Mouse (Mus musculus) kidney, adult 10 weeks (tissue): Measurements from ENCODE around the gene Apol7c. TPM values are rescaled to one million over a fixed set of nuclear protein-coding genes. Genes with fewer than 3 reads are reported as not detected.

ENCODE experiments used
- polyA plus RNA-seq: library from polyadenylated mRNA; stranded (reverse); fragments of 350-450 nt; fragmentation: Illumina TruSeq; extraction: RNeasy Lipid Tissue Mini Kit (QIAGEN cat#74804); gene quantifications from one replicate; pipeline ENCODE4 v1.2.3, GENCODE M21; 2014; ENCODE audit warnings: low read depth, low replicate concordance

Apol7c gene
- polyA plus RNA-seq, result not detected

GRCm38 (mm10) chr15:77533216-77533615, at the start of gene Apol7c:
Gene Apol7c, minus strand, starts transcription at chr15:77533316.

DNA sequence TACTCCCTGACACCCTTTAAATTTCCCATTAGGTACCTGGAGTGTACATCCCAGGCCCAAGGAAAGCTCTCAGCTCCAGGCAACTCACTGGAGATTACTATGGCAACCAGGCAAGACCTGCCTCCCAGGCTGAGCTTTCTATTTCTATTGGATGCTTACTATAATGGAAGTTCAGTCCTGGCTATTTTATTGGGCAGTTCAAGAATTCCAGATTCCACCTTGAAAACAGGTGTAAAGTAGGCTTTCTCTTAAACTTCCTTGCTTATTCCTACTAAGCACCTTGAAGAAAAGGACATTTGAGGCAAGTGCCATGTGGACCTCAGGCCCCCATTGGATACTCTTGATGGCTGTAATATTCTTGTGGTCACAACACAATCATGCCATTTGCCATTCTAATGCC, 28.7 kb upstream of the Apol7c start, which contains the start of gene 1700025B11Rik:
Gene 1700025B11Rik (minus strand): TSS at position 101 of the 400 bp plus-strand sequence.

GRCm38 (mm10) chr15:77507966-77508365, 25.1 kb downstream of the Apol7c start, which contains the start of gene Apol11a:
Gene Apol11a, plus strand, starts transcription at chr15:77508271.

DNA sequence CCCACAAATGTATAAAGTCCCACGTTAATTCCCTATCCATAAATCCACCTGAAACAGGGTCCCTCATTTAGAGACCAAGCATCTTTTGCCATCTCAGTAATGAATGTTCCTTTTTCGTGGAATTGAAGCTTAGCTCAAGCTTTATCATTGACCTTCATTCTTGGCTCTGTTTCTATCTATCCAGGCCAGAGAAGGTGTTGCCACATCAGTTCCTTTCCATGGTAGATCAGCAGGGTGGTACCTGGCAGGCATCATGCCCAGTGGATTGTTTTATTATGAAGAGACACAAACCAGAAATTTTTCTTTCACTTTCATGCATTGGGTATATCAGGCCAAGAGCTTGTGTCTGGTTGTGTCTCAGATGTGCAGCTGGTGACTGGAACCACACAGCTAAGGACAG, 56.4 kb downstream of the Apol7c start, which contains the start of gene Apol10a:
Gene Apol10a (plus strand): TSS at position 355 of the 400 bp plus-strand sequence.

Other genes with a start within 250 kb of the Apol7c start
- gene Rbfox2, start 226.3 kb downstream of the Apol7c start, polyA plus RNA-seq, result 14.4 TPM
- not detected for gene Apol7a, start 134.2 kb downstream of the Apol7c start, polyA plus RNA-seq
- gene Apol9a, start 122.2 kb downstream of the Apol7c start, polyA plus RNA-seq, result 0.28 TPM
- gene Apol7b, start 85.8 kb downstream of the Apol7c start, polyA plus RNA-seq, result not detected
- 0.20 TPM for gene Apol10a, start 56.3 kb downstream of the Apol7c start, polyA plus RNA-seq
- gene Apol11a, start 25.0 kb downstream of the Apol7c start, polyA plus RNA-seq, result not detected
- gene 1700025B11Rik, start 28.6 kb upstream of the Apol7c start, polyA plus RNA-seq, result not detected
- 0.73 TPM for gene Apol10b, start 62.8 kb upstream of the Apol7c start, polyA plus RNA-seq
- gene Gm36245, start 65.9 kb upstream of the Apol7c start, polyA plus RNA-seq, result not detected
- gene Apol11b, start 110.0 kb upstream of the Apol7c start, polyA plus RNA-seq, result not detected
- not detected for gene Apol7e, start 165.5 kb upstream of the Apol7c start, polyA plus RNA-seq
- not detected for gene Apol9b, start 195.7 kb upstream of the Apol7c start, polyA plus RNA-seq
- not detected for gene Apol8, start 223.7 kb upstream of the Apol7c start, polyA plus RNA-seq